Mouse (Mus musculus) heart, postnatal 0 days (tissue): ENCODE measurements at regions not wholly inside any gene's neighbourhood (a gene's known extent, or its start where the extent isn't known, plus 50 kb on each side); places are given as distances from the start of the nearest gene placed in this dataset.
A peak's percentile ranks its signal among the peaks of the same experiment; 100 is the strongest.

ENCODE experiments used
- ATAC-seq: fragments of 200-750 bp; cut with Nextera tagmentation; 2 replicates; pipeline ENCODE4 v1.8.0; 2017; ENCODE audit warnings: low read depth, moderate number of reproducible peaks, moderate library complexity; ENCODE audit not compliant: insufficient read depth
- DNase-seq: peaks from one replicate; pipeline ENCODE4 v3.0.0-alpha.2; 2016; ENCODE audit warnings: low spot score
- H3K27ac ChIP-seq: fragments of 300-500 bp; sonication (generic); 2 replicates; pipeline ENCODE4 v1.5.1; 2014; ENCODE audit warnings: low read depth, mild to moderate bottlenecking
- H3K27me3 ChIP-seq: fragments of 300-500 bp; sonication (generic); 2 replicates; pipeline ENCODE4 v1.6.1; 2014; ENCODE audit warnings: low read length, mixed read lengths; ENCODE audit not compliant: control insufficient read depth, insufficient read depth
- H3K36me3 ChIP-seq: fragments of 300-500 bp; sonication (generic); replicated peaks from 2 replicates; pipeline ENCODE4 v1.6.1; 2014; ENCODE audit warnings: low read length, mixed read lengths; ENCODE audit not compliant: control insufficient read depth, insufficient read depth
- H3K4me1 ChIP-seq: fragments of 300-500 bp; sonication (generic); 2 replicates; pipeline ENCODE4 v1.6.1; 2014; ENCODE audit warnings: antibody characterized with exemption; ENCODE audit not compliant: control insufficient read depth, insufficient read depth
- H3K4me2 ChIP-seq: fragments of 300-500 bp; sonication (generic); 2 replicates; pipeline ENCODE4 v1.6.1; 2014; ENCODE audit warnings: low read depth, mild to moderate bottlenecking, low read length, moderate library complexity
- H3K4me3 ChIP-seq: fragments of 300-500 bp; sonication (generic); 2 replicates; pipeline ENCODE4 v1.5.1; 2014; ENCODE audit warnings: low read depth, low read length
- H3K9ac ChIP-seq: fragments of 300-500 bp; sonication (generic); replicated peaks from 2 replicates; pipeline ENCODE4 v1.6.1; 2014; ENCODE audit warnings: low read depth, low read length, mixed read lengths
- H3K9me3 ChIP-seq: fragments of 300-500 bp; sonication (generic); replicated peaks from 2 replicates; pipeline ENCODE4 v1.6.1; 2016; ENCODE audit warnings: low read length; ENCODE audit not compliant: control insufficient read depth
- CTCF ChIP-seq: IDR thresholded peaks from 2 replicates; pipeline ENCODE4 v1.5.1; 2016; ENCODE audit warnings: antibody characterized with exemption, control low read depth, low read depth
- EP300 ChIP-seq: IDR thresholded peaks from 2 replicates; pipeline ENCODE4 v1.6.1; 2016; ENCODE audit warnings: antibody characterized with exemption, low read depth
- WGBS: fragments of 180-500 bp; shearing (Covaris S2); extraction: QIAGEN DNeasy Blood & Tissue Kit; methylation state at CpG from one replicate; pipeline ENCODE4 v1.1.7; 2014; 5-methylcytosine and 5-hydroxymethylcytosine counted together

DNA sequence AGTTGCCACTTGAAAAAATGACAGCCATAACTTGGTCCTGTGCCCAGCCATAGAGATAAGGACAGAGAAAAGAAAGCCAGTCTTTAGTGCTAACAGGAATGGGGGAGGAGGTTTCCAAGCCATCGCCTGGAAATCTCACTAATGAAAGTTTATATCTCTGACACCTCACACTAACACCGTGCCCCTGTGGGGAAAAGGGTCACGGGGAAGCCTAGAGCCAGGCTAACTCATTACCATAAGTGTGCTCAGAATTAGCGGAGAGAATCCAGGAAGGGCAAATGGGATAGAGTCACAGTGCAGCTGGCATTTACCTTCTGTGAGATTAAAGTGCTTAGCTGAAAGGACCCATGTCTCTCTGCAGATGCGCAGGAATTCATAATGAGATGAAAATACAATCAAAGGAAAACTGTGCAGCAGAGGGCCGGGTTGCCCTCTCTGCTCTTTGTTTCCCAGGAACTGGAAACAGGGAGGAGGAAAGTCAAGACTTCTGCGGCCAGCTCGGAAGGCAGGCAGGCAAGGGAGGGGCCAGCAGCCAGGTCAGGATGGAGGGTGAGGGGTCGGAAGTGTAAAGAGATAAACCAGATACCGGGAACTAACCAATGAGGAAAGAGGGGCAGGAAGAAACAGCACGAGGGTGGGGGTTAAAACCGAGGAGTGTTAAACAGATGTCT lies 945.7 kb upstream of the Car8 start:
- peak overlapping the region; percentile 22 for H3K9ac ChIP-seq
- H3K4me1 ChIP-seq, result 0 out of 2 replicates have a peak, but pooled peaks cover 10% of the 10 kb centered on the region
- H3K4me2 ChIP-seq, result peak overlapping the region; percentile 59
- H3K27ac ChIP-seq, result peak overlapping the region; percentile 86
- ATAC-seq, result peak; percentile 93
- no peak for TF ChIP-seq CTCF
- TF ChIP-seq EP300, result no peak
- DNase-seq, result peak; percentile 85
- WGBS, result under 1% methylated on average over 12 of the region's 12 CpGs
- H3K9me3 ChIP-seq, result no peaks in the 10 kb centered on the region
- no peaks in the 10 kb centered on the region for H3K36me3 ChIP-seq
- H3K4me3 ChIP-seq, result peak overlapping the region; percentile 37
- H3K27me3 ChIP-seq, result no peaks in the 10 kb centered on the region

DNA sequence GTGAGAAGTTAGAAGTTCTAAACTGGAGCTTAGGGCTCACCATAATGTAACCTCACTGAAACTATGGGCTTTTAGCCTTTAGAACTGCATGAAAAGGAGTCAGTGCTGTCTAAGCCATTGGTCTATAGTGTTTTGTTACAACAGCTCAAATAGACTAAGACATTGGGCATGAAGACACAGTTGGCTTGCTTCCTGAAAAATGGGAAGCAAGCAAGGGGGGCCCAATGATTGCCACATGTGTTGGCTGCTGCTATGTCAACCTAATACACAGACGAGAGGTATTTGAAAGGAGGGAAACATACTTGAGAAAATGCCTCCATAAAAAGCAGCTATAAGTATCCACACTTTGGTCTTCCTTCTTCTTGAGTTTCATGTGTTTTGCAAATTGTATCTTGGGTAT lies 935.5 kb upstream of the Car8 start:
- Histone ChIP-seq H3K27ac (no peak overlapping the region), H3K4me2 (no peak overlapping the region), H3K27me3 (no peaks in the 10 kb centered on the region), H3K9ac (no peak overlapping the region), H3K9me3 (no peaks in the 10 kb centered on the region), H3K36me3 (no peaks in the 10 kb centered on the region), H3K4me1 (no peaks in the 10 kb centered on the region), H3K4me3 (no peak overlapping the region)
- no peak for DNase-seq
- 60% methylated on average over 1 of the region's 1 CpGs for WGBS
- no peak for ATAC-seq
- no peak for TF ChIP-seq CTCF
- TF ChIP-seq EP300, result no peak

DNA sequence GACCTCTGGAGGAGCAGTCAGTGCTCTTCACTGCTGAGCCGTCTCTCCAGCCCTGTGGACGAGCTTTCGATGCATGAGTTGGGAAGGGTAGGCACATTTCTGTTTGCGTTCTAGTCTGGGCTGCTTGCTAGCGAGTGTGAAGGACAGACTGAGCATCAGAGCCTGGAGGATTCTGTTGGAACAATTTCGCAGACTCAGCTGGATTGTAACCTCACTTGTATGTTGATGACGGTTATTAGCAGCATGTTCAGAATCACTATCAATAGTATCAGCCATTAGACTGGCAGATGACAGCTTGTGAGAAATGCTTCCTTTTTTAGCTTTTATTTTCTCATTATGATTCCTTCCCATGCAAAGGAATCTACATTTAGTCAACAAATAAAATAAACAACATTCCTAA lies 923.5 kb upstream of the Car8 start:
- Histone ChIP-seq H3K4me3 (no peak overlapping the region), H3K9ac (no peak overlapping the region), H3K4me2 (no peak overlapping the region), H3K4me1 (no peaks in the 10 kb centered on the region), H3K27ac (no peak overlapping the region), H3K27me3 (no peaks in the 10 kb centered on the region), H3K9me3 (no peaks in the 10 kb centered on the region), H3K36me3 (no peaks in the 10 kb centered on the region)
- TF ChIP-seq CTCF (no peak), EP300 (no peak)
- no peak for DNase-seq
- 82% methylated on average over 7 of the region's 7 CpGs for WGBS
- no peak for ATAC-seq

DNA sequence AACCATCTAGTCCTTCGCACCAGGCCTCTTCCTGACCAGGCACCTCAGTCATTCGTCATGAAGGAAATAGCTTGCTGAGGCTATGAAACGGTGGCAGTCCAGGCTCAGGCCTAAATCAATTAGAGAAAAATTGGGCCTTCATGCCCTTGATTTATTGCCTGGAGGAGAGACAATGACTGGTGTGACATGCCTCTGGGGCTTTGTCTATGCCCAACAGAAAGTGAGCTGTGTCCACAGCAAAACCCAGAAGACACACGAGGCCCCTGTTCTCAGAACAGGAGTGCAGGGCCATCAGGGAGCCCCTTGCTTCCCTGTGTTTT lies 922.9 kb upstream of the Car8 start:
- Histone ChIP-seq H3K4me1 (no peaks in the 10 kb centered on the region), H3K9me3 (no peaks in the 10 kb centered on the region), H3K4me3 (no peak overlapping the region), H3K4me2 (no peak overlapping the region), H3K36me3 (no peaks in the 10 kb centered on the region), H3K27me3 (no peaks in the 10 kb centered on the region), H3K27ac (no peak overlapping the region), H3K9ac (no peak overlapping the region)
- 74% methylated on average over 4 of the region's 4 CpGs for WGBS
- ATAC-seq, result no peak
- no peak for DNase-seq
- TF ChIP-seq EP300, result no peak
- no peak for TF ChIP-seq CTCF

DNA sequence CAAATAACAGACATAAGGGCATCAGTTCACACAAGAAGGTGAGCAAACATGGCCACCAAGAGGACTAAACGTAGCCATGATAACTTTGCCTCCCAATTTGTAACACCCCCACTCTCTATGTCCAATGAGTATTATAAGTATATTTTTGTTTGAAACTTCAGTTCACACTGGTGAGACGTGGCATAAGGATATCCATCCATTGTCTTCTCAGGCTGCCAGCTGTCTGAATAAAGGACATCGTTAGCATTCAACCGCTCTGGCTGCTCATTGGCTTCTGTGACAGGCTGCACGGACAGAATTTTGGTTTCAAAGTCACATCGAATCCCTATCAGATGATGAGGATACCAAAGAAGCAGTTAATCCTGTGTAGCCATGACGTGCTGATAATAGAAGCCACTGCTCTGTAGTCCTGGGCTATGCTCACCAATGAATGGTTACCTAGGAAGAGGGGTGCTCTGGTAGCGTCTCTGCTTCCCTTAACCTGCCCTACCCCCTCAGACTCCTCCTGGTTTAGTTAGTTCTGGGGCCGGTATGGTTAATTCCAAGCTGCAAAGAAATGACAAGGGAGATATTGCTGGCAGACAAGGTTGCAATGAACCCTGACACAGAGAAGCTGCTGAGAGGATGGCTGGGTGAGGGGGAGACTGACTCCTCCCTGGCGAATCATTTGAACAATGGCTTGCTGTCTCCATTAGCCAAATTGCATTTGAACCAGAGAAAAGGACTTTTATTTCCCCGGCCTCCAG lies 922.4 kb upstream of the Car8 start:
- Histone ChIP-seq H3K36me3 (no peaks in the 10 kb centered on the region), H3K27ac (no peak overlapping the region), H3K9ac (no peak overlapping the region), H3K27me3 (no peaks in the 10 kb centered on the region), H3K4me2 (no peak overlapping the region), H3K4me1 (no peaks in the 10 kb centered on the region), H3K9me3 (no peaks in the 10 kb centered on the region), H3K4me3 (no peak overlapping the region)
- ATAC-seq (no peak), DNase-seq (no peak)
- WGBS, result 77% methylated on average over 11 of the region's 11 CpGs
- TF ChIP-seq CTCF (no peak), EP300 (no peak)

DNA sequence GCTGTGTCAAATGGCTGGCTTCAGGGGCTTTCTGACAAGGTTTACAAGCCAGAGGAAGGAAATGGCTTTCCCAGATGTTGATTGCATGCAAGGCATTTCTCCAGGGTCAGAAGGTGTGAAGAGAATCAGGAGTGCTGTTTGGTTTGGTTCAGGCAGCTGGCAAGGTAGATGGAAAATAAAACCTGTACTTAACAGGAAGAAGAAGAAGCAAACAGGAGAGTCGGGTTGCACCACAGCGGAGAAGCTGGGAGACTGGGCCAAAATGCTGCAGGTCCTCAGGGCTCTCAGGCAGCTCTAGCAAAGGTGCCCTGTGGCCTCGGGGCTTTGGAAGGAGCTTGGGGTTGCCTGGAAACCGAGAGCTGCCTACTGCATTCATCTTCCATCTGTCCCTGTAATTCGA lies 908.9 kb upstream of the Car8 start:
- Histone ChIP-seq H3K27ac (no peak overlapping the region), H3K4me3 (no peak overlapping the region), H3K9ac (no peak overlapping the region), H3K9me3 (no peaks in the 10 kb centered on the region), H3K4me2 (no peak overlapping the region), H3K4me1 (no peaks in the 10 kb centered on the region), H3K27me3 (no peaks in the 10 kb centered on the region), H3K36me3 (no peaks in the 10 kb centered on the region)
- TF ChIP-seq CTCF (no peak), EP300 (no peak)
- DNase-seq, result no peak
- ATAC-seq, result no peak
- WGBS, result 43% methylated on average over 5 of the region's 5 CpGs
